Mouse (Mus musculus) thymus, postnatal 4 days (tissue): ENCODE measurements at regions not wholly inside any gene's neighbourhood (a gene's known extent, or its start where the extent isn't known, plus 50 kb on each side); places are given as distances from the start of the nearest gene placed in this dataset.

ENCODE experiments used
- DNase-seq: peaks from one replicate; pipeline ENCODE4 v3.0.0; 2021

DNA sequence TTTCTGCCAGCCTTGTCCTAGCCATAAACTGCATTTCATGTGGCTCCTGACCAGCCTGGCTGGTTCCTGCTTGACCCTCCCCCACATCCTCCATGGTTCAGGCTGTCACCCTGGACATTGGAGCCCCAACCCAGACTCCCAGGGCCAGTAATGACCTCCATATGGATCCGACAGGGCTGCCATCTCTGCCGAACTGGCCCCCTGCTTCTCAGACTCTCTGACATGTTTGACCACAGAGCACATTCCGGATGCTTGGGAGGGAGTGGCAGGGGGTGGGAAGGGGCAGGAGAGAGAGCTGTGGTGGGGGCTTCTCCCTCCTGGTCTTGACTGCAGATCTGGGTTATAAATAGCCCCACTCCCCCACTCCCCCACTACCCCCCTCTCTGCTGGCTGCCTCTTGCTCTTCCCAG lies 59.0 kb upstream of the Actrt2 start:
- no peak for DNase-seq

DNA sequence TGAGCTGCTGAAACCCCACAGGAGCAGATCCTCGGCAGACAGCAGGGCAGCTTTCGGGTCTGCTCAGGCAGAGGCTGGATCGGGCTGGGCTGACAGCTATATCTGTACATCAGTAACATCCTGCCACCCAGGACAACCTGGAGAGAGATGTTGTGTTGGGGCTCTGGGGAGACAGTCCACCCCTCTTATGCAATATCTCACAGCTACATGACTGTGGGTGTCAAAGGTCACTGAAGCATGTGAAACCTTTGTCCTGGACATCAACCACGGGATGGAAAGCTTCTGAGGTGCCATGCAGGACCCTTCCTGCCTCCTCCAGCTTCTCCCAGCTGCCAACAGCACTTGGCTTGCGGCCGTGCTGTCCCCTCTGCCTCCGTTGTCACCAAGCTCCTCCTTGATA lies 60.3 kb upstream of the Actrt2 start:
- DNase-seq: no peak

- DNase-seq: no peak
These were observed 63.0 kb upstream of the Actrt2 start for GRCm38 (mm10) chr4:154730646-154731045.

- DNase-seq: no peak
These were observed 63.7 kb upstream of the Actrt2 start for GRCm38 (mm10) chr4:154731345-154731744.

DNA sequence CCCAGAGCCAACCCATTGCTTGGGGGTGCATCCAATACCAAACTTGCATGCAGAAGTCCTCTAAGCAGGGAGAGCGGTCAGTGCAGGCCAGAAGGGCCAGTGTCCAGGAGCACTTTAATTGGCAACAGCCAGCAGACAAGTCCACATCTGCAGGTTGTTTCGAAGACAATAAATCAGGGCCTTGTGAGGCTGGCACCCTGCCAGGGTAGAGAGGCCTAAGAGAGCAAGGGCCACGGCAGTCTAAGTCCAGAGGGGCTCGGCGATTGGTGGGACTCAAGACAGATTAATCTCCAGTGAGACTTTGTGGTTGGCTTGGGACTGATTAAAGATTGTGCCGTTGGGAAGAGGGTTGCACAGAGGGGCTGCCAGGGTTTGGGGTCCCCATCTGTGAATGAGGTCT lies 68.4 kb upstream of the Actrt2 start:
- DNase-seq: no peak

DNA sequence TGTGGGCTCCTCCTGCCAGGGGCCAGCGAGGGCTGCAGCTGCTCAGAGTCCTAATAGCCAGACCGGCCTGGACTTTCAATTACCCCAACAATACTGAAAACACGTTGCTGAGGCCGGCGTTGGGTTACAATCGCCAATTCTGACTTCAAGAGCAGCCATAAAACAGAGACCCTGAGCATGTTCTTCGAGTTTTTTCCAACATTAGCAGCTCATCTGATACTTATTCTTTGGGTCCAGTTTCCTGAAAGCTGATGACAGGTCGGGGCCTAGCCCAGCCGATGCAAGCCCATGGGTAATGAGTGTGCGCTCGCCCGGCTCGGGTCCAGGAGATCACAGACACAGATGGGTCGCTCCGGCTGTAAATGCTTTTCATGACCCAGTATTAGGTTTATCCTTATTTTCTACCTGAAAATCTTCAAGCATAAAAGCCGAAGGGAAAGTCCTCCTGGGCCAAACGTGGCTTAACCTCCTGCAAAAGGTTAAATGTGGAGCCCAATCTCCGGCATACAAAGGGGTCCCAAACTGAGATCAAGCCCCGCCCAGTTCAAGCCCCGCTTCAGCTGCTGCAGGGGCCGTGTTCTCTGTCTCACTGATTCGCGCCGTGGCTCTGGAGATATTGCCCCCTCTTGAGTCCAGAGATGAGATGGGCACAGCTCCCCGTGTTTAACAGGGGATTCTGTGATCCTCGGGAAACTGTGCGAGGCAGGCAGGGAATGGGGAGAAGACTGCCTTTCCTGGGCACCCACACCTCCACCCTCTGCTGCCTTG lies 73.6 kb upstream of the Actrt2 start:
- no peak for DNase-seq

DNA sequence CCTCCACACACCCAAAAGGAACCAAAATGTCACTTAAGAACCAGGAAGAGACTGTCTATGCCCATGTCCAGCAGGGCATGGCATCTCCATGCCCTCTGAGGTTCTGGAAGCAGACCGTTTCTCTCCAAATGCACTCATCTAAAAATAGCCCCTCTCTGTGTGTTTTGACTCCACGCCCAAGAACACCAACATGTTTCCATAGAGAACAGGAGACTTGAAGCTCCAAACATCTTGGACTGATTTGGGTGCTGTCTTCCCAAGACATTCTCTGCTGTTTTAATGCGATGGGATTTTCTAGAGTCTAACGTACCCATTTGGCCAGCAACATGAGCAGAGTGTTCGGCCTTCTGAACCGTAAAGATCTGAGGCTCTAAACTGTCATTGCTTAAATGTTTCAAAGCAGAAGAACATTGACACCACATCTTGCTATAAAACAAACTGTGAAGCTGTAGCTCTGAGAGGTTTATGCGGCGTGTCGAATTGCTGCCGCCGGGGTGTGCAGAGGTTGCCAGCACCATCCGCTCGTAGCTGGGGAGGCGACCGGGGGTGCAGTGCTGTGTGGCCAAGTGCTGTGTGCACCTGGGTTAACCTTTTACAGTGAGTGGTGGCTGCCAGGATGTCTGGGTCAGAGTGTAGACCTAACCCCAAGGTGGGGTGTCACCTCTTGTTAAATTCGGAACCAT lies 78.8 kb upstream of the Actrt2 start:
- DNase-seq: no peak

DNA sequence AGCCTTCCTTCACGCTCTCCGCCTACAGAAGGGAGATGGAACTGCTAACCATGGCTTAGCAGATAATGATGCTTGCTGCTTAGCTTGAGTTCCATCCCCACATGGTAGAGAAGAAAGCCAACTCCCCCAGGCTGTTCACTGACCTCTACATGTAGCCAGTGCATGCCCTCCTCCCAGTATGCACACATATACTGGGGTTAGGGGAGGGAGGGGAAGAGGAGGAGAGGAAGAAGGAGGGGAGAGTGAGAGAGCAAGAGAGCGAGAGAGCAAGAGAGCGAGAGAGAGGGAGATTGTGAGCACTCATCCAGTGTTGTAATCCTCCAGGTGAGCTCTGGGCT lies 79.3 kb upstream of the Actrt2 start:
- DNase-seq: no peak

DNA sequence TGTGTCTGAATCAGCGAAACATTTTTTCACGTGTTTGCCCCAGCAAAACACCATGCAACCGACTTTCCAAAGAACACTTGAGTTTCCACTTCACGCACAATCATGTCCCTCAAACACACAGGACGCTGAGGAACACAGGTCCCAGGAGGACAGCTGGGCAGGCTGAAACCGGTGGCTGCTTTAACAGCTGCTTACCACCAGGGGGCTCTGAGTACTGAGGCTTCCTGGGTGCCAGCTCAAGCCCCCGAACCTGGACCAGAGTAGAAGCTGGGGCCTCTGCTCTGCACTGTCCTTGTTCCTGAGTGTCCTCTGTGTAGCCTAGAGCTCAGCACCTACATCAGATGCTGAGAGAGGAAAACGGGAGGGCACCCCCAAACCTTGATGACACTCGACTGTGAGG lies 81.5 kb upstream of the Actrt2 start:
- DNase-seq: peak; percentile 57

DNA sequence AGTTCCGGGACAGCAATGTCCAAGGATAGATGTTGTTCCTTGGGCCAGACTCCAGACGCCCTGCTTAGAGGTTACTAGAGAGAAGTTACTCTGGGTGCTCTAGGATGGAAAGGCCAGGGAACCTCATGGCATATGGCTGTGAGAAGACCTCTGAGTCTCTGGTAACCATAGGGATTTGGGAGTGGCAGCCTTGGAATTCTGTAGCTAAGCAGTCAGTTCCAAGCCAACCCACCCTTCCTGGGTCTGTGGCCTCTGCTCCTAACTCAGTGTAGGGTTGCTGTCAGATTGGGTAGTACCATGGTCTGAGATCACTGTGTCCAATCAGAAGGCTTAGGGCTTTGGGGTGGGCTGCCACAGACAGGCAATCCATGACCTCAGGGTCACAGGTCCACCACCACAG lies 82.3 kb upstream of the Actrt2 start:
- no peak for DNase-seq

DNA sequence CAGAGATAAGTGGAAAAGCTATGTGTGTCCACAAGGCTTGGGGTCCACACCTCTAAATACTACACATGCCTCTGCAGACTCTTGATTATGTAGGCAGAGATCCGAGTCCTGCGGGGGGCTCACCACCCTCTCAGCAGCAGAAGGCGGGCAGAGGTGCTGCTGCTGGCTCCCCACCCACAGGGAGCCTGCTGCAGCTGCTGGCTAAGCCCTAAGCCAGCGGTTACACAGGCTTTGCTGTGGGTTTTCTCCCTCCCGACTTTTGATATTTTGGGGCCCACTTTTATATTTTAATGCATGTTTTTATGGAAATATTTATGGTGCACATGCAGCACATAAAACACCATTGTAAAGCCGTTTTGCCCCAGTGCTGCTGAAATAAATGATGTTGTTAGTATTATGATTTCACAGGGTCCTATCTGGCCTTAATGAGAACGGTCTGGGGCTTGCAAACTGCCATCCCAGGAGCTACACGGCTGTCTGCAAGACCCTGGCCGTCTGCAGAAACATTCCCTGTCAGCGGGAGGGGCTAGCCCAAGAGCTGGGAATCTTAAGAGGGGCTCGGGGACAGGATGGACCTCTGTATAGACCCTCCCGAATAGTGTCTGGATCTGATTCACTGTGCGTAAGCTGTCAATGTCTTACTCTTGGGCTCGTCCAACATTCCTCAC lies 82.9 kb upstream of the Actrt2 start:
- no peak for DNase-seq

GRCm38 (mm10) chr4:154754445-154754844 lies 82.8 kb upstream of the Ttc34 start:
- no peak for DNase-seq

- DNase-seq: no peak
These were observed 80.4 kb upstream of the Ttc34 start for GRCm38 (mm10) chr4:154756740-154757446.

DNA sequence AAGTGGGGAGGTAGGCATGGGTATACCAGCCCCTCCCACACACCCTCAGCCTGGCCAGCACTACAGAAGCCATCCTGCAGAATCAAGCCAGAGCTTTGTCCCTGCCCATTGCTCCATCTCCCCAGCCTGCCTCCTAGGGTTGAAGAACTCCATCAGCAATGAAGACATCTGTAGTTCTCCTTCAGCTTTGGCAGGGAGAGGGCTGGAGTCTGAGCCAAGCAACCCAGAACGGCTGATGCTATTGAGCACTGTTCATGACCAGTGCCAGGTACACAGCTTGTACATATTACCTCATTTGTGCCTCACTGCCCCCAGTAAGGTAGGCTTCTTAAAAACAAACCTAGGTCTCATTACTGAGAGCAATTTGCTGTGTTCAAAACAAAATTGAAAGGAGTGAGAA lies 77.4 kb upstream of the Ttc34 start:
- no peak for DNase-seq

GRCm38 (mm10) chr4:154764238-154764637 lies 73.0 kb upstream of the Ttc34 start:
- DNase-seq: no peak

- peak; percentile 17 for DNase-seq
These were observed 71.1 kb upstream of the Ttc34 start for GRCm38 (mm10) chr4:154766158-154766557.

- DNase-seq: no peak
These were observed 65.8 kb upstream of the Ttc34 start for GRCm38 (mm10) chr4:154771330-154772076.

DNA sequence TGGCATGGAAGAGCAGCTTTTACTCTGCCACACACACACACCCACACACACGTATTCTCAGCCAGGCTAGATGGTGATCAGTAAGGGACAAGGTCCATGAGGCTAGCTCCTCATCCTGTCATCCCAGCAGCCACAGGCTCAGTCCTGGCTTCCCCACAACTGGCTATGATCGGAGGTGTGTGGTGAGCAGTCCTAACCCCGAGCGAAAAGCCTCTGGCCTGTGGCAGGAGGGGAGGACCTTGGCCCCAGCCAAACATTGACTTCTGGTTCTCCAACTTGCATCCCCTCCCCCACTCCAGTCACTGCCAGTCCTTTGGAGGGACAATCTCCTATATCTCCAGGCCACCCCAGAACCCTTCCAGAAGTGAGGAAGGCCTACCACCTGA lies 65.2 kb upstream of the Ttc34 start:
- no peak for DNase-seq

GRCm38 (mm10) chr4:154773830-154774229 lies 63.4 kb upstream of the Ttc34 start:
- DNase-seq: no peak

- no peak for DNase-seq
These were observed 62.9 kb upstream of the Ttc34 start for GRCm38 (mm10) chr4:154774332-154774731.

DNA sequence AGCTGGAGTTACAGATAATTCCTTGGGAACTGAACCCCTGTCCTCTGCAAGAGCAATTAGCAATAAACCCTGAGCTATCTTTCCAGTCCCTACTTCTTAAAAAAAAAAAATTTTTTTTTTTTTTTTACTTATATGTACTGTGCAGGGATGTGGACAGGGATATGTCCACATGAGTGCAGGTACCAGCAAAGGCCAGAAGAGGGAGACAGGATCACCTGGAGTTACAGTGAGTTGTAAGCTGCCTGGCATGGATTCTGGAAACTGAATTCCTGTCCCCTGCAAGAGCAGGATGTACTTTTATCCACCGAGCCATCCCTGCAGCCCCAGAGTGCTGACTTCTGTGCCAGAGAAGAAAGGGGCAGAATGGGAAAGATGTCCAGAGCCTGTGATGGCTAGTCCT lies 58.4 kb upstream of the Ttc34 start:
- DNase-seq: no peak

GRCm38 (mm10) chr4:154781391-154781790 lies 55.9 kb upstream of the Ttc34 start:
- no peak for DNase-seq

DNA sequence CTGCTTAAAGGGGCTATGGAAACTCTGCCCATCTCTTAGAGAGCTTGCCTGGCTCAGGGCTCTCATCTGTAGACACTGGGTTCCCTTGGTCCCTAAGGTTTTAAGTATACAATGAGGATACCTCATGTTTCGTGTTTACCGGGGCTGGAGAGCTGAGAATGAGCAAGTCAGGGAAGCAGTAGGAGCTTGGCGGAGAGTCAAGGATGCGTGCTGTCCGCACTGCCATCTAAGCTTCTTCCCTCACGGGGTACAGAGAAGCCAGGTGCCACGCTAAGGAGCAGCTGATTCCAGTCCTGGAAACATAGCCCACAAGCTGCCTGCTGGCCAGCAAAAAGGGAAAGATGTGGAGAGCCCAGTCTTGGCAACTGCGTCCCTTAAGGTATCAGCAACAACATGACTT lies 55.0 kb upstream of the Ttc34 start:
- DNase-seq: no peak
